Mouse (Mus musculus) heart, adult 9 months (tissue): ENCODE results near the gene Atp1b3.
"Not testable (repeated sequence)": the region's sequence is repeated elsewhere in the genome, so short reads cannot be mapped to it uniquely, and the experiment has no call there.

Source experiments
- DNase-seq, 2 experiments: peaks; one replicate each; pipeline ENCODE4 v3.0.0; 2022; ENCODE audit warnings: low spot score in 2 of 2

The Atp1b3 gene

GRCm38 (mm10) chr9:96363581-96364140 lies 581 bp downstream of the Atp1b3 start:
- peak; percentile 65 to 70 for DNase-seq

- no peak for DNase-seq
Measured at GRCm38 (mm10) chr9:96360056-96360455, 4.2 kb downstream of the Atp1b3 start.

DNA sequence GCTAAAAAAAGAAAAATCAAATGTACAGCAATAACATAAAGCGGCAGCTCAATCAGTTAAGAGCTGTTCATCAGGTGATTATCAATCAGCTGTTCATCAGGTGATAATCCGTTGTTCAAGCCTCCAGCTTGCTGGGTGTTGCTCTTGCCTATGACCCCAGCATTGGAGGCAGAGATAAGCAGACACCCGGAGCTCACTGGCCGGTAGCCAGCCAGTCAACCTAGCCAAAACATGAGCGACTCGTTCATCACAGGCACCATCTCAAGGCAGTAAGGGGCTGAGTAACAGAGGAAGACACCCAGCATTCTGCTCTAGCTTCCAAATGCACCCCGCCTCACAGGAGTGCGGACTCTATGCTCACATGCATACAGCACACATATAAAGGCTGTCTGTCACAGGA lies 10.4 kb downstream of the Atp1b3 start:
- peak; percentile 15 to 35 for DNase-seq

- no peak for DNase-seq
Measured at GRCm38 (mm10) chr9:96353121-96353769, 11.0 kb downstream of the Atp1b3 start.

- not testable (repeated sequence) for DNase-seq
Measured at GRCm38 (mm10) chr9:96351771-96352170, 12.5 kb downstream of the Atp1b3 start.

GRCm38 (mm10) chr9:96350476-96350875 lies 13.8 kb downstream of the Atp1b3 start:
- DNase-seq, result no peak

- DNase-seq, result peak; percentile 52 to 67
Measured at GRCm38 (mm10) chr9:96350010-96350409, 14.2 kb downstream of the Atp1b3 start.

- DNase-seq, result no peak
Measured at GRCm38 (mm10) chr9:96348885-96349284, 15.4 kb downstream of the Atp1b3 start.

- no peak for DNase-seq
Measured at GRCm38 (mm10) chr9:96345750-96346149, 18.5 kb downstream of the Atp1b3 start.

DNA sequence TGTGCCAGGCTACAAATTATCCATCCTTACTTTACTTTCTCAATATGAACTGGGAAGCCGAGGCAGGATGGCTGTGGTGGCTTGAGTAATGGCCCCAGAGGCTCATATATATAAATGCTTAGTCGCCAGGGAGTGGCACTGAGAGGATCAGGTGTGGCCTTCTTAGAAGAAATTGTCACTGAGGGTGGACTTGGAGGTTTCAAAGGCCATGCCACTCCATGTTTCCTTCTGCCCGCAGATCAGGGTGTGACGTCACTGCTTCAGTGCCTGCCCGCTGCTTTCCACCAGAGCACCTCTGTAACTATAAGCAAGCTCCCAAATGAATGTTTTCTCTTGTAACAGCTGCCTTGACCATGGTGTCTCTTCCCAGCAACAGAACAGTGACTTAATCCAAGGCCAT lies 33.1 kb downstream of the Atp1b3 start:
- DNase-seq, result no peak

DNA sequence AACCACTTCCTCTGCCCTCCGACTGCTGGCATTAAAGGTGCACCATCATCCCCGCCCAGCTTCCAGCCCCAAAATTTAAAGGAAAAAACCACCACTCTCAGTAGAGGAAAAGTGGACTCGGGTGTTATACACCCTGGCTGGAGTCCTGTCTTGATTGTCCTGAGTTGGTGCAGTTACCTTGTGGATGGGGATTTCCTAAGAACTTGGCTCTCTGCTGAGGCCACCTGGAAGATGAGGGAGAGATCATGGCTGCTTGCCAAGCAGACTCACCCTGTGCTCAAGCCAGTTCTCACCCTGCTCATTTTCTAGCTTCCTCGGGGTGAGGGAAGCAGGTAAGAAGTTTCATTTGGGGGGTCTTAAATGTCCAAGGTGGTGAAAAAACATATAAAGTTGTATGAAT lies 36.0 kb downstream of the Atp1b3 start:
- no peak for DNase-seq

- peak; percentile 5 to 34 for DNase-seq
Measured at GRCm38 (mm10) chr9:96326496-96326923, 37.7 kb downstream of the Atp1b3 start.

- no peak for DNase-seq
Measured at GRCm38 (mm10) chr9:96324502-96324901, 39.7 kb downstream of the Atp1b3 start.

- DNase-seq, result no peak
Measured at GRCm38 (mm10) chr9:96322411-96323152, 41.7 kb downstream of the Atp1b3 start.

GRCm38 (mm10) chr9:96320551-96320980 lies 43.7 kb downstream of the Atp1b3 start:
- no peak for DNase-seq

DNA sequence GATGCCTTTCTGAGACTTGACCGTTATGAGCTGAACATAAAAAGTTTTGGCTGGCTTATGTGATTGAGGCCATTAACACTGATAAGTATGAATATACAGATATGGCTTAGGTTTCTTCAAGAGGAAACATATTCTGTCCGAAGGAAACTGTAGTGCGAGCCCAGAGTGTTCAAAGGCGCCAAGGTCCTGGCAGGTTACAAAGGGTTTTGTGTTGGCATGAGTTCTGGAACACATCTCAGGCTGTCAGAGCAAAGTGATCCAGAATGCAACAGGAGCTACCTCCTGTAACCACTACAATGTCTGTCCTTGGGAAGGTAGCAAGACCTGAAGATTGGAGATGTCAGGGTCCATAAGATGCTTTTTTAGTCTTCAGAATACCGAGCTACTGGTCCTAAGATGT lies 44.9 kb downstream of the Atp1b3 start:
- peak in 1 of 2 experiments; percentile 12 for DNase-seq

DNA sequence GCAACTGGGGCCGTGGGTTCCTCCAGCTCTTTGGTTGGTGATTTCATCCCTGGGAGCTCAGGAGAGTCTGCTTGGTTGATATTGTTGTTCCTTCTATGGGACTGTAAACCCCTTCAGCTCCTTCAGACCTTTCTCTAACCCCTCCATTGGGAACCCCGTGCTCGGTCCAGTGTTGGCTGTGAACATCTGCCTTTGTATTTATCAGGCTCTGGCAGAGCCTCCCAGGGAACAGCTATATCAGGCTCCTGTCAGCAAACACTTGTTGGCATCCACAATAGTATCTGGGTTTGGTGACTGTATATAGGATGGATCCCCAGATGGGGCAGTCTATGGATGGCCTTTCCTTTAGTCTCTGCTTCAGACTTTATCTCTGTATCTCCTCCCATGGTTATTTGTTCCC lies 52.2 kb downstream of the Atp1b3 start:
- DNase-seq, result no peak

DNA sequence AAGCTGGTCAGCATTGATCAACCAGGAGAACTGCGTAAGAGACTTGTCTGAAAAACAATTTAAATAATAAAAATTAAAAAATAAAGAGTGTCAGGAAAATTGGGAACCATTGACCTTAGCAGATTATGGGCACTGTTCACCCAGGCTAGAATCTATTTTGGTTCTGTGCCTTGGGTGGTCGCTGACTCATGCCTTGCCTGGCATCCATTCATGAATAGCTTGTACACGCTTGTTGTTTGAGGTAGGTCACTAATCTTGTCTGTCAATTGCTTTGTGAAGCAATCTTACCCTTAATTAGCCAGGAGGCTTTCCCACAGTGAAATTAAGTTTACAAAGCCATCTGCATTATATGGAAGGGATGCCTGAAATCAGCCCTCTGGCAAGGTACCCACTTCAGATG lies 55.4 kb downstream of the Atp1b3 start:
- no peak for DNase-seq

- no peak for DNase-seq
Measured at GRCm38 (mm10) chr9:96299324-96300008, 64.8 kb downstream of the Atp1b3 start.

DNA sequence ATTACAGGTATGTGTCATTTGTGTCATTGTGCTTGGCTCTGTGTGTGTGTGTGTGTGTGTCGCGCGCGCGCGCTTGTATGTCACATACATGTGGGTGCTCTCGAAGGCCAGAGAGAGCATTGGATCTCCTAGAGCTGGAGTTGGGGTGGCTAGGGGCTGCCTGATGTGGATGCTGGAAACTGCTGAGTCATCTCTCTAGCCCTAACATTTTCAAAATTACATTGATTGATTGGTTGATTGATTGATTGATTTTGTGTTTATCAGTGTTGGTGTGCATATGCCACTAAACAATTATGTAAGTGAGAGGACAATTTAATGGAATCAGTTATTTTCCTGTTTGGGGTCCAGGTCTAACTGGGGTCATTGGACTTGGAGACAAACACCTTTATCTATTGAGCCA lies 72.1 kb downstream of the Atp1b3 start:
- no peak for DNase-seq

DNA sequence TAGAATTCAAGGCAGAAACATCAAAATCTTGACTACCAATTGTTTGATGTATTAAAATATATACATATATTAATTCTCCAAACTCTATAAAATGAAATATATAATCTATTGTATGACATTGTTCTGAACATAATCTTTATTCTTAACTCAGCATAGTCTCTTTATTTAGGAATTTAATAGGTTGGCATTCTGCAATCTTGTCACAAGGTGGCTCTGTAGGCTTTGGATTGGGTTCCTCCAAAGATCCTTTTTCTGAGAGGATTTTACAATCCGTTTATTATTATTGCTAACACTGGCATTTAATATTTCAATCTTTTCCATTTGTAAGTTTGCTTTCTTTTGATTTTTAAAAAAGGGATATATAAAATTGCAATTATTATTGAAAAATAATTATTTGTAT lies 79.3 kb downstream of the Atp1b3 start:
- no peak for DNase-seq
